Mouse (Mus musculus): Measurements from ENCODE around the gene Cox6a2.

- TF ChIP-seq MAFK (IDR thresholded peaks at IDR 0.05; ENCODE audit: insufficient read depth, low read depth, low read length) (no peak), ZC3H11A (IDR thresholded peaks at IDR 0.05; ENCODE audit: borderline replicate concordance, low read depth, low read length) (no peak), CHD2 (IDR thresholded peaks at IDR 0.05; ENCODE audit: low read depth, low read length) (no peak), HCFC1 (IDR thresholded peaks at IDR 0.05; ENCODE audit: borderline replicate concordance, insufficient read depth, low read length) (no peak), ZNF384 (IDR thresholded peaks at IDR 0.05; ENCODE audit: low read depth, low read length) (no peak)
These were observed 34.1 kb upstream of the Cox6a2 start for GRCm38 (mm10) chr7:128240131-128240784.

All from ES-E14 (cell line).